Mouse (Mus musculus) MEL (cell line): ENCODE data around the gene Bdh1. TPM values are rescaled to one million over a fixed set of nuclear protein-coding genes. Genes with fewer than 3 reads are reported as not detected.

ENCODE experiments used
- DNase-seq: peaks from one replicate; pipeline ENCODE4 v3.0.0; 2011; ENCODE audit warnings: low read depth, low spot score
- H3K27ac ChIP-seq: 2 replicates; pipeline ENCODE4 v1.5.1; 2012; ENCODE audit warnings: low read depth, mild to moderate bottlenecking, control low read depth, low read length, moderate library complexity; ENCODE audit not compliant: control insufficient read depth
- H3K27me3 ChIP-seq, 2 experiments: fragments of 150-350 bp in 1 of 2; sonication (generic) in 1 of 2; 2 replicates each; pipeline ENCODE4 v1.6.1; 2012; ENCODE audit warnings: low read length in 2 of 2, mild to moderate bottlenecking in 2 of 2, improper control_type of control experiment in 1 of 2, moderate library complexity in 1 of 2; ENCODE audit not compliant: insufficient read depth in 2 of 2, control insufficient read depth in 1 of 2
- H3K36me3 ChIP-seq, 2 experiments: 2 replicates each; pipeline ENCODE4 v1.6.1; 2012 to 2014; ENCODE audit warnings: low read length in 2 of 2, improper control_type of control experiment in 1 of 2, inconsistent platforms in 1 of 2, mild to moderate bottlenecking in 1 of 2; ENCODE audit not compliant: insufficient read depth in 2 of 2, control insufficient read depth in 1 of 2
- H3K4me1 ChIP-seq, 2 experiments: fragments of 150-350 bp in 1 of 2; sonication (generic) in 1 of 2; 2 replicates each; pipeline ENCODE4 v1.6.1; 2012; ENCODE audit warnings: low read length in 2 of 2, improper control_type of control experiment in 1 of 2, mild to moderate bottlenecking in 1 of 2; ENCODE audit not compliant: insufficient read depth in 2 of 2, control insufficient read depth in 1 of 2
- H3K4me3 ChIP-seq, 2 experiments: fragments of 150-350 bp in 1 of 2; sonication (generic) in 1 of 2; 2 replicates each; pipeline ENCODE4 v1.5.1; 2012; ENCODE audit warnings: low read depth in 2 of 2, low read length in 2 of 2, mild to moderate bottlenecking in 2 of 2, moderate library complexity in 2 of 2, control low read depth in 1 of 2, improper control_type of control experiment in 1 of 2; ENCODE audit not compliant: control insufficient read depth in 1 of 2, insufficient read depth in 1 of 2
- H3K79me2 ChIP-seq: 2 replicates; pipeline ENCODE4 v1.6.1; 2012; ENCODE audit warnings: mild to moderate bottlenecking, low read length, moderate library complexity; ENCODE audit not compliant: control insufficient read depth, poor library complexity, insufficient read depth
- H3K9ac ChIP-seq: 2 replicates; pipeline ENCODE4 v1.6.1; 2012; ENCODE audit warnings: low read depth, mild to moderate bottlenecking, control low read depth, low read length, moderate library complexity; ENCODE audit not compliant: control insufficient read depth, poor library complexity, severe bottlenecking
- H3K9me3 ChIP-seq: fragments of 150-350 bp; sonication (generic); replicated peaks from 2 replicates; pipeline ENCODE4 v1.6.1; 2012; ENCODE audit warnings: mild to moderate bottlenecking, low read length, improper control_type of control experiment, moderate library complexity; ENCODE audit not compliant: insufficient read depth
- BHLHE40 ChIP-seq: IDR thresholded peaks from 2 replicates; pipeline ENCODE4 v1.6.1; 2012; ENCODE audit warnings: low read depth, mild to moderate bottlenecking, inconsistent platforms, low read length, improper control_type of control experiment, borderline replicate concordance
- CHD1 ChIP-seq: IDR thresholded peaks from 2 replicates; pipeline ENCODE4 v1.6.1; 2012; ENCODE audit warnings: low read depth, mild to moderate bottlenecking, inconsistent platforms, low read length, improper control_type of control experiment
- CHD2 ChIP-seq: IDR thresholded peaks from 2 replicates; pipeline ENCODE4 v1.6.1; 2011; ENCODE audit warnings: low read length, improper control_type of control experiment
- CTCF ChIP-seq, 3 experiments: IDR thresholded peaks in 2 of 3; conservative IDR thresholded peaks in 1 of 3; 2 replicates each; pipeline ENCODE4 v1.5.1; 2011 to 2012; ENCODE audit warnings: low read length in 3 of 3, low read depth in 2 of 3, mild to moderate bottlenecking in 2 of 3, improper control_type of control experiment in 1 of 3, inconsistent platforms in 1 of 3, mixed read lengths in 1 of 3, moderate library complexity in 1 of 3; ENCODE audit not compliant: control insufficient read depth in 1 of 3, insufficient read depth in 1 of 3, poor library complexity in 1 of 3, severe bottlenecking in 1 of 3
- EP300 ChIP-seq, 2 experiments: IDR thresholded peaks; 2 replicates each; pipeline ENCODE4 v1.6.1; 2011; ENCODE audit warnings: improper control_type of control experiment in 2 of 2, low read length in 2 of 2, low read depth in 1 of 2, mild to moderate bottlenecking in 1 of 2
- ETS1 ChIP-seq: IDR thresholded peaks from 2 replicates; pipeline ENCODE4 v1.6.1; 2012; ENCODE audit warnings: low read depth, mild to moderate bottlenecking, inconsistent platforms, low read length, improper control_type of control experiment, moderate library complexity
- GABPA ChIP-seq: IDR thresholded peaks from 2 replicates; pipeline ENCODE4 v1.6.1; 2012; ENCODE audit warnings: low read depth, mild to moderate bottlenecking, inconsistent platforms, low read length, improper control_type of control experiment, moderate library complexity
- GATA1 ChIP-seq: IDR thresholded peaks from 2 replicates; pipeline ENCODE4 v1.6.1; 2011; ENCODE audit warnings: low read depth, low read length, improper control_type of control experiment
- HCFC1 ChIP-seq: IDR thresholded peaks from 2 replicates; pipeline ENCODE4 v1.6.1; 2012; ENCODE audit warnings: low read depth, mild to moderate bottlenecking, inconsistent platforms, low read length, improper control_type of control experiment, moderate library complexity
- KAT2A ChIP-seq: conservative IDR thresholded peaks from 2 replicates; pipeline ENCODE4 v1.6.1; 2012; ENCODE audit warnings: low read depth, low read length, improper control_type of control experiment, inconsistent platforms
- MXI1 ChIP-seq: IDR thresholded peaks from 2 replicates; pipeline ENCODE4 v1.6.1; 2011; ENCODE audit warnings: mild to moderate bottlenecking, low read depth, low read length, improper control_type of control experiment
- NELFE ChIP-seq: IDR thresholded peaks from 2 replicates; pipeline ENCODE4 v1.6.1; 2011; ENCODE audit warnings: low read depth, low read length, improper control_type of control experiment
- NRF1 ChIP-seq: IDR thresholded peaks from 2 replicates; pipeline ENCODE4 v1.6.1; 2014; ENCODE audit warnings: low read depth, mild to moderate bottlenecking, inconsistent platforms, low read length, improper control_type of control experiment, moderate library complexity; ENCODE audit not compliant: poor library complexity, insufficient read depth, severe bottlenecking
- RCOR1 ChIP-seq: IDR thresholded peaks from 2 replicates; pipeline ENCODE4 v1.6.1; 2012; ENCODE audit warnings: low read depth, mild to moderate bottlenecking, inconsistent platforms, low read length, improper control_type of control experiment
- SIN3A ChIP-seq: IDR thresholded peaks from 2 replicates; pipeline ENCODE4 v1.6.1; 2012; ENCODE audit warnings: low read length, improper control_type of control experiment, inconsistent platforms
- SMC3 ChIP-seq: IDR thresholded peaks from 2 replicates; pipeline ENCODE4 v1.6.1; 2011; ENCODE audit warnings: low read depth, low read length, improper control_type of control experiment
- TAL1 ChIP-seq: IDR thresholded peaks from 2 replicates; pipeline ENCODE4 v1.6.1; 2012; ENCODE audit warnings: mild to moderate bottlenecking, inconsistent platforms, low read length, moderate library complexity, mixed read lengths
- TCF12 ChIP-seq: IDR thresholded peaks from 2 replicates; pipeline ENCODE4 v1.6.1; 2014; ENCODE audit warnings: low read depth, mild to moderate bottlenecking, inconsistent platforms, low read length, improper control_type of control experiment, moderate library complexity
- UBTF ChIP-seq: IDR thresholded peaks from 2 replicates; pipeline ENCODE4 v1.6.1; 2012; ENCODE audit warnings: low read depth, mild to moderate bottlenecking, inconsistent platforms, low read length, improper control_type of control experiment, moderate library complexity, borderline replicate concordance; ENCODE audit not compliant: insufficient read depth
- USF1 ChIP-seq: IDR thresholded peaks from 2 replicates; pipeline ENCODE4 v1.6.1; 2014; ENCODE audit warnings: low read depth, mild to moderate bottlenecking, inconsistent platforms, low read length, improper control_type of control experiment, moderate library complexity
- USF2 ChIP-seq, 2 experiments: IDR thresholded peaks; 2 replicates each; pipeline ENCODE4 v1.6.1; 2011 to 2012; ENCODE audit warnings: improper control_type of control experiment in 2 of 2, low read length in 2 of 2, borderline replicate concordance in 1 of 2, inconsistent platforms in 1 of 2, low read depth in 1 of 2, mild to moderate bottlenecking in 1 of 2; ENCODE audit not compliant: insufficient read depth in 1 of 2
- ZC3H11A ChIP-seq: IDR thresholded peaks from 2 replicates; pipeline ENCODE4 v1.6.1; 2012; ENCODE audit warnings: low read depth, mild to moderate bottlenecking, inconsistent platforms, low read length, improper control_type of control experiment
- ZKSCAN1 ChIP-seq: IDR thresholded peaks from 2 replicates; pipeline ENCODE4 v1.6.1; 2012; ENCODE audit warnings: low read depth, mild to moderate bottlenecking, inconsistent platforms, low read length, improper control_type of control experiment, moderate library complexity
- ZNF384 ChIP-seq: IDR thresholded peaks from 2 replicates; pipeline ENCODE4 v1.6.1; 2012; ENCODE audit warnings: low read depth, mild to moderate bottlenecking, inconsistent platforms, low read length, improper control_type of control experiment
- polyA plus RNA-seq, 2 experiments: library from polyadenylated mRNA; stranded (reverse) in 1 of 2; unstranded in 1 of 2; fragments of >175 nt in 1 of 2; fragments of >200 nt in 1 of 2; gene quantifications; 2 replicates each; pipeline versions ENCODE4 v1.2.1 to v1.2.4; 2012; ENCODE audit warnings: low replicate concordance in 2 of 2, low read depth in 1 of 2; ENCODE audit not compliant: insufficient read length in 2 of 2, insufficient read depth in 1 of 2, missing spikeins in 1 of 2
- total RNA-seq: library from RNA; depleted of rRNA; stranded (reverse); fragments of 300-350 nt; gene quantifications from 2 replicates; pipeline ENCODE4 v1.2.3, GENCODE M21; 2012

Bdh1 gene
- total and polyA plus RNA-seq, 3 experiments, result 67.5 to 187 TPM; not detected in 1

GRCm38 (mm10) chr16:31487266-31487665 is 65.2 kb downstream of the Bdh1 start:
- no peaks in the 10 kb centered on the region for H3K4me1 ChIP-seq
- H3K79me2 ChIP-seq, result no peaks in the 10 kb centered on the region
- no peak overlapping the region for H3K4me3 ChIP-seq
- H3K9ac ChIP-seq, result no peak overlapping the region
- H3K9me3 ChIP-seq, result no peaks in the 10 kb centered on the region
- no peaks in the 10 kb centered on the region for H3K36me3 ChIP-seq
- peaks cover 0 to 5% of the 10 kb centered on the region in 2 experiments for H3K27me3 ChIP-seq
- H3K27ac ChIP-seq, result no peak overlapping the region
- TF ChIP-seq KAT2A (no peak), ETS1 (no peak), USF1 (no peak), USF2 (IDR thresholded peaks at IDR 0.05; ENCODE audit: borderline replicate concordance in 1 of 2, insufficient read depth in 1 of 2, low read depth in 1 of 2, low read length in 2 of 2) (no peak), ZKSCAN1 (no peak), NELFE (no peak), MXI1 (no peak), EP300 (IDR thresholded peaks at IDR 0.05; ENCODE audit: low read depth in 1 of 2, low read length in 2 of 2) (no peak), GATA1 (no peak), ZNF384 (no peak), GABPA (no peak), TAL1 (no peak), TCF12 (no peak), SMC3 (no peak)
- DNase-seq, result no peak

GRCm38 (mm10) chr16:31489096-31489495 is 67.0 kb downstream of the Bdh1 start:
- Histone ChIP-seq H3K9ac (no peak overlapping the region), H3K36me3 (no peaks in the 10 kb centered on the region), H3K27me3 (peaks cover 0 to 6% of the 10 kb centered on the region in 2 experiments), H3K79me2 (no peaks in the 10 kb centered on the region), H3K9me3 (no peaks in the 10 kb centered on the region), H3K27ac (no peak overlapping the region), H3K4me1 (no peaks in the 10 kb centered on the region), H3K4me3 (no peak overlapping the region)
- TF ChIP-seq TCF12 (no peak), CHD2 (no peak), ZC3H11A (no peak)
- DNase-seq, result no peak

- Histone ChIP-seq H3K79me2 (no peaks in the 10 kb centered on the region), H3K4me3 (no peak overlapping the region), H3K27me3 (peaks cover 0 to 6% of the 10 kb centered on the region in 2 experiments), H3K9ac (no peak overlapping the region), H3K4me1 (peaks cover 0 to 4% of the 10 kb centered on the region in 2 experiments; a peak in 3 of 4 replicates), H3K9me3 (no peaks in the 10 kb centered on the region), H3K27ac (no peak overlapping the region), H3K36me3 (peaks cover 0 to 5% of the 10 kb centered on the region in 2 experiments; a peak in 2 of 4 replicates)
- no peak for DNase-seq
- TF ChIP-seq NELFE (no peak), GABPA (no peak), BHLHE40 (no peak), ETS1 (no peak), RCOR1 (no peak), ZKSCAN1 (no peak), HCFC1 (no peak), SIN3A (no peak), ZNF384 (no peak), UBTF (no peak), TAL1 (no peak), CTCF (IDR thresholded peaks at IDR 0.05 in 2 of 3, conservative IDR thresholded peaks at IDR 0.05 in 1 of 3; ENCODE audit: control insufficient read depth in 1 of 3, insufficient read depth in 1 of 3, low read depth in 2 of 3, low read length in 3 of 3, poor library complexity in 1 of 3, severe bottlenecking in 1 of 3) (no peak), NRF1 (no peak), CHD1 (no peak)
Observed at GRCm38 (mm10) chr16:31490967-31491366, 68.9 kb downstream of the Bdh1 start.
